Mouse (Mus musculus): Measurements from ENCODE around the gene Ncoa7.

GRCm38 (mm10) chr10:30775568-30775967, 27.6 kb downstream of the Ncoa7 start:
- no peak for TF ChIP-seq CTCF (IDR thresholded peaks at IDR 0.05; ENCODE audit: control insufficient read depth, insufficient read depth, insufficient replicate concordance, low read depth, low read length)
- TF ChIP-seq POLR2A (IDR thresholded peaks at IDR 0.05; ENCODE audit: control insufficient read depth, low read depth, low read length): no peak

Measured in testis, adult 2 months (tissue).